Mouse (Mus musculus) CD4-positive, CD25-positive, alpha-beta regulatory T cell, adult 4 months (primary cell): Measurements from ENCODE around the gene Btbd9. TPM values are rescaled to one million over a fixed set of nuclear protein-coding genes. Genes with fewer than 3 reads are reported as not detected.

Experiments
- ATAC-seq: one replicate; pipeline ENCODE4 v1.8.0; 2017
- polyA plus RNA-seq, 2 experiments: library from polyadenylated mRNA; unstranded; fragments of 100-300 nt; shearing (Covaris generic); gene quantifications; one replicate each; pipeline ENCODE4 v1.2.1; 2017

Gene Btbd9
- polyA plus RNA-seq, 2 experiments from 2014 or later, result 58.9 to 82.9 TPM

DNA sequence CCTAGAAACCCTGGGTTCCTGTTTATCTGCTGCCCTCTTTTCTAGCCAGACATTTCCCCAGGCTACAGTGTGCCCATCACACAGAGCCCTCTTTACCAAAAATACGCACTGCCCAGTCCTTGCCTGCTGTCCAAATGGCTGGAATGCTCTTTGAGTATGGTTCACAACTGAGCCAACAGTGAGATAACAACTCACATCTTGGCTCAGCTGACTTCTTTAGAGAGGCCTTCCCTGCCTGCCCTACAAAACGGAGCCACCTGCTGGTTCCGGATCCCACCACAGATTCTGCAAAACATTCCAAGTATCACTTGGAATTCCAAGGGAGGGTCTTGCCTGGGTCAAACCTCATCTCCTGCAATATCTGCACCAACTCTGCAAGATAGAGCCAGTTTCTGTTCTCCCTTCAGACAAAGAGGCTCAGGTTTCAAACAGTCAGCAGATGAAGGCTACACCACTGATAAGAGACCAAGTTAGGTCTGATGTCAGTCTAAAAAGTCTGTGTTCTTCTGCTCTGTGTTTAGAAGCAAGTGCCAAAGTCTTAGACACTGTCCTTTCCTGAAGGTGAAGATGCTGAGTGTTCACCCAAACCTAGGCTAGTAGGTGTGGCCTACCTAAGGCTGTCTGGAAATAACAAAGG is 130.4 kb downstream of the Btbd9 start:
- ATAC-seq, result no peak

GRCm38 (mm10) chr17:30439702-30440101 is 136.6 kb downstream of the Btbd9 start:
- no peak for ATAC-seq

DNA sequence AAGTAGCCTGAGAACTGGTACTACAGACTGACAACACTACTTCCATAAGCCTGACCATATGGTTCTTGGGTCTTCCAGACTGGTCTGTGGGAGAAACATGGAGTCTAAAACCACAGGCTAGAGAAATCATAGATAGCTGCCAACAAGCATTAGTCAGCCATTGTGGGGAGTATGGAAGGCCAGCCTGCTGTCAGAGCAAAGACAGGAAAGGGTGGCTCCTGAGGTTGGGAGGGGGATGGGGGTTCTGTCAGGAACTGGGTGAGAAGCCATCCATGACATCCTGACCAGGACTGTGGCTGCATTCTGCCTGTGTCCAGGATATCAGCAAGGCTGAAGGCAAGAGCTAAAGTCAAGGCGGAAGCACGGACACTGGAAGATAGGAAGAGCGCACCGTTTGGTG is 137.5 kb downstream of the Btbd9 start:
- no peak for ATAC-seq

DNA sequence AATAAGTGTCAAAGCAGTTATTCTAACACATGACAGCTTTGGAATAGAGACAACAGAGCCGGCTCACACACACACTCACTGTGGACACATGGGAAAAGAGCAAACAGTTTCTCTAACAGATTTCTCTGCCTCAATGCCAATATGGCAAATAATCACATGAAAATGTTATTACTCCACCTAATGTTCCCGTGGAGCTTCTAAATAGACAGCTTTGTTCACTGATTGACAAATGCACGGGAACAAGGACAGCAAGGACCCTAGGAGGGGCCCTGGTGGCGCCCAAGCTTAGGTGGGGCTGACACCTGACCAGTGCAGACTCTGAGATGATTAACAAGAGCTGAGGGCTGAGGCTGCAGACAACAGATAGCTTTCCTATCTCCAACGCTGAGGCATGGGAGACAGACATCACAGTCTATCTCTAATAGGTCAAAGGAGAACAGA is 140.2 kb downstream of the Btbd9 start:
- ATAC-seq, result no peak

GRCm38 (mm10) chr17:30435478-30435877 is 140.8 kb downstream of the Btbd9 start:
- no peak for ATAC-seq

GRCm38 (mm10) chr17:30432094-30432493 is 144.2 kb downstream of the Btbd9 start:
- no peak for ATAC-seq

DNA sequence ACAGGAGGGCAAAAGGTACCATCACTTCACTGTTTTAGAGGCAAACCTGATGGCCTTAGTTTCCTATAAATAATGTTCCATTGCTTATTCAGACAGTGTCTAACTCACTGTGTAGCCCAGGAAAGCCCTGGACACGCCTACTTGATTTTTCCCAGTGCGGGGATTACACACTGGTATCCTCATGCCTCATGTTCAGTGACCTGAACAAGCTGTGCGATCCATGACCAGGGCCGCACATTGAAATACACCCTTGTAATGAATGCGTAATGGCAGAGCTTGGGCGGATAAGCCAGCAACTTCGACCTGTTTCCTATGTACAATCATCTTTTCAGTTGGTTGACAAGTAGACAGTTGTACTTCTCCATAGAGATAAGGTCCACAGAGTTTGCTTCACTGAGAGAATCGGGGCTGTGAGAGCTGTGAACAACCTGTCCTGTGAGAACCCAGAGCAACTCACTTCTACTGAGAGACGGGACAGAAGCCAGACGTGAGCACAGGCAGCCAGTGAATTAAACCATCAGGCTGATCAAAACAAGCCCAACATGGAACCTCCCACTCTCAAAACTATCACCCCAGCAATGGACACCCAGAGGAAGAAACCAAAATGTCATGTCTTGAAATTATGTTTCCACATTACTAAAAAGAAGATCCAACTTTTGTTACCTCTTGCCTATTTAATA is 145.2 kb downstream of the Btbd9 start:
- no peak for ATAC-seq

DNA sequence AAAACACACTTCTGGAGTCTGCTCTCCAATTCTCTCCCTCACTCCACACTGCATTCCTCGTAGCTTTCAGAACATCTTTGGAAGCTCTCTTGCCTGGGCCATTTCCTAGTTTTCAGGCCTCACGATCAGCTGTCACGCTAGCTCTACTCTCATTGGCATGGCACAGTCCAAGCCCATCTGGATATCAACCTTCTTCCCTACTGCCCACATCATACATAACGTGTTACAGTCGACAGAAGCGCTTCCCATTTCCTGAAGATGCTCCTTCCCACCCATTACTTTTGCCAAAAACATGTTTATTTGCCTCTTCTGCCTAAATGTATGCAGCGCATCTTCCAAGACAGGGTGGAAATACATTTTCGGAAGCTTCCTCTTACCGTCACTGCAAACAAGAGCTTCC is 147.6 kb downstream of the Btbd9 start:
- no peak for ATAC-seq

DNA sequence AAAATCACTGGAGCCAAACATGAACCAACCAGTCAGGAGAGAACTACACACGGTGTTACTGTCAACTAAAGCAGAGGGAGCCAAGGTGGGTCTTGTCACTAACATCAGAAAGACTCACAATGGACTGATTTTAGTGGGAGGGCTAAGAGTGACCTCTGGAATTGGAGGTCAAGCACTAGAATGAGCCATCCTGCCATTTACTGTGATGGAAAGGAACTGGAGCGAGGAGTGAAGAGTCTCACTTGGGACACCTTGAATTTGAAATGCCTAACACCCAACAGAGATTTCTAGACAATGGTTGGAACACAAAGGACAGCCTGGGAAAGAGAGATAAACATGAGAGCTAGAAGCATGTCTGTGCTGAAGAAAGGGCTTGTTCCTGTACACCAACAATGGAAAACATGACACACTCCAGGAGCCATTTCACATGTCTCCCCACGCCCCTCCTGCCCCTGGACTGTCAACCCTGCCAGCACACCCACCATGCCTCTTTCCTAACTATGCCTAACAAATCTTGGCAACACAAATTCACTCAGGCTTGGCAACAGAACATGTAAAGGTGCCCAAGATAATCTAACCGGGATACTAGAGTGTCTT is 152.9 kb downstream of the Btbd9 start:
- ATAC-seq, result no peak

DNA sequence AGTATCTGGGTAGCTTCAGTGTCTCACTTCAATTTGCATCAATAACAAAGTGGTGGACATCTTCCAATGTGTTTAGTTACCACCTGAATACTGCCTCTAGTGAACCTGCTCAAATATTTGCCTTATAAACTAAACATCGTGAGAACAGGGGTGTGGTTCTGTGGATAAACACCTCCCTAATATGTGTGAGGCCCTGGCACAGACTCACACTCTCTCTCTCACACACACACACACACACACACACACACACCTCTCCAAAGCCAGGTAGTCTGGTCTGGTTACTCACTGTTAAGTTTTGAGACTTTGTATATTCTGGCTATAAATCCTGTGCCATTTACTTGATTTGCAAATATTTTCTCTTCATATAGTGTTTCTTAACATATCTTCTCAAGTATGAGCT is 154.0 kb downstream of the Btbd9 start:
- no peak for ATAC-seq

GRCm38 (mm10) chr17:30421256-30421655 is 155.0 kb downstream of the Btbd9 start:
- no peak for ATAC-seq

DNA sequence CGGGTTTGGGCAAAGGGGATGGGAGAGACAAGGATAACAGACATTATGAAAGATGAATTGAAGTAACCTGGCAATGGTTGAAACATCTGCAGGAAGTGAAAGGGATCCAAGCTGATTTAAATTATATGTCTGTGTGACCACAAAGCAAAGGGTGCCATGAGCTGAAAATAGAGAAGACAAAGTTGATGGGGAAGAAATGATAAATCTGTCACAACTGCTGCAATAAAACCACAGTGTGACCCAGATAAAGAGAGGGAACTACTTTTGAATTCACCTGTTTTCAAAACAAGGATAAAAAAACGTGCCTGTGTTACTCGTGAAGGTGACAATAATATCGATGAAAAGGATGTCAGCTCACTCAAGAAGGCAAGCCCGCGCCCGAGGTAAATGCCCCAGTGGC is 156.8 kb downstream of the Btbd9 start:
- ATAC-seq, result no peak

DNA sequence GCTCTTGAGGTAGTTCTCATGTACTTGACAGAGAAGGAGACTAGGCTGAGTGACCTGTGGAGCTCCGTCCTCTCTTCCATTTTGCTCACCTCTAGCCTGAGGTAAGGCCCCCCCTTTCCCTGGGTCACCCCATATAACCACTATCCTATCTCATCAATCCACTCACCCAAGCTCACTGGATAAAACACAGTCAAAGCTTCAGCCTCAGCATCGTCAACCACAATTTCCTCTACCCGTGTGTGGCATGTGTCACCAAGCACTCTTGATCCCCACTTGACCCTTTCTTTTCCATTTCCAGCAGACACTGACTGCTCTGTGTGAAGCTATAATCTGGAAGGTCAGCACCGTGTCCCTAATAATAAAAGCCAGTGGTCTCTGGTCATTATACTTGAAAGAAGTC is 157.8 kb downstream of the Btbd9 start:
- ATAC-seq, result no peak

DNA sequence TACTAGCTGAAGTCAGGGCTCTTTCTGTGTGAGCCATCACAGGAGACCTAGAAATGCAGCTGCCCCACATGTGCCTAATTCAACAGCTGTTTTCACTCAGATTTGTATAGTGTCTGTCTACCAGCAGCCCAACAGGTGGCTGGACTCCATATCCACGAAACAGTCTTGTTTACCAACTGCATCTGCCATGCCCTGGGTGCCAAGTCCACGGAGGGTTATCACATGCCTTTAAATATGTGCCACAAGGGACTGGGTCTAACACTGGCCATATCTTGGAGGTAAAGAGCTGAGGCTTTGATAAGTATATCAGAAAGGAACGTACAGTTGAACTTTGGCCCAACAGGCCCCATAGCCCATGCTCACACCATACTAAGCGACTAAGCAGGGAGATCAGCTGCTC is 159.2 kb downstream of the Btbd9 start:
- ATAC-seq, result no peak

DNA sequence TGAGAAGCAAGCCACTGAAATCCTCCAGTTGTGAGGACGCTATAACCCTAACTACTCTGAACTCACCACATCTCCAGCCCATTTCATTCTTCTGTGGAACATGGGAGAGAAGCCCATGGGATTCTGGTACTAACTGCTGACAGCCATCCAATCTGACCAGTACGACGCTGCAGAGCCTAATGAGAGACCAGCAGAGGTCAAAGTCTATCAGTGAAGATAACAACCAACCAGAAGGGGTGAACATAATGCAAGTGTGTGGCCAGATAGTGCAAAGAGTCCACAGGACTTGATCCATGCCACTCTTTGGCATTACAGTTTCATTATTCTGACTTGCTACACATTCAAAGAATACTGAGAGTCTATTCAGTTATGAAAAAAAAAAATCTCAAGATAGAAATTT is 160.6 kb downstream of the Btbd9 start:
- ATAC-seq, result no peak

GRCm38 (mm10) chr17:30412991-30413390 is 163.3 kb downstream of the Btbd9 start:
- ATAC-seq, result no peak

GRCm38 (mm10) chr17:30406002-30406401 is 170.3 kb downstream of the Btbd9 start:
- ATAC-seq, result no peak

DNA sequence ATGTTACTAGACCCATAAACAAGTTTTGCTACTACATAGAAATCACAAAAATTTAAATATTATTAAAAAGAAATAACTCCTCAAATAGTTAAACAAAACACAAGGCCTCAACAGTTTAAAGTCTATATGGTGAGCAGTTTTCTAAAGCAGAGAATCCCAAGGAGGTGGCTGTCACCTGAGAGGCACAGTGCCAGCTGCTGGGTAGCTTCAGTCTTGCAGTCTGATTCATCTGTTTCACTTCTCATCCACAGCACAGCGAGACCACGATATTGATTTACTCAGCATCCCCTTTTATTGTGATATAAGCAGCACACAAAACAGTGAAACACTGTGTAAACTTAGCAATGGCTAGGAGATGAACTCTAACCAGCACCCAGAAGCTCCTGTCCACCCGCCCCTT is 173.4 kb downstream of the Btbd9 start:
- ATAC-seq, result no peak

DNA sequence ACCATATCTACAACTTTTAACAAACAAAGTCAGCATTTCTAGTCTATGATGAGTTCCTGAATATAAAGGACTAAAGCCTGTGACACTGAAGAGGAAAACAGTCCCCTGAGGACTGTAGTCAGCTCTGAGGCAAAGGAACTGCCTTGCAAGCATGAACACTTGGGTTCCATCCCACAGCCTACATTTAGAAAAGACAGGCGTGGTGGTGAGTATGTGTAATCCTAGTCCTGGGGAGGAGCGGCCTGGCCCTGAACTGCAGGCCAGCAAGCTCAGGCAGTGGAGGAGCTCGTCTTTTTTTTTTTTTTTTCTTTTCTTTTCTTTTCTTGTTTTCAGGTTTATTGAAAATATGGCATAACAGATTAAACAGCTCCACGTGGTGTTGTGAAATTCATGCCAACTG is 181.0 kb downstream of the Btbd9 start:
- ATAC-seq, result no peak

DNA sequence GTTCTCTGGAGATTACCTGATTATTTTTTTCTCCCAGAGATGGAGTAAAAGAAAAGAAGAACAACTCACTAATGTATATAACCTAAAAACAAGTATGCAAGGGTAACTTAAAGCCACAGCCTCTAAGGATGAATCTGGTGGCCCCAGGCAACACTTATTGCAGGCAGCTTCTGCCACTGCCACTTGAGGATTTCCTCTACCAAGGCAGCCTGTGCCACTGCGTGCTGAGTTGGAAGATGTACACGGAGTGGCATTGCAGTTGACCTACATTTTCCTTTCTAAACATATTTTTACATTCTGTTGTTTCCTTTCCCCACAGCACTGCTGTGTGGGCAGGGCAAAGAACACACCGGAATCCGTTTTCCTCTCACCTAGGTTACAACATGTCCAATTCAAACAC is 184.3 kb downstream of the Btbd9 start:
- ATAC-seq, result no peak

DNA sequence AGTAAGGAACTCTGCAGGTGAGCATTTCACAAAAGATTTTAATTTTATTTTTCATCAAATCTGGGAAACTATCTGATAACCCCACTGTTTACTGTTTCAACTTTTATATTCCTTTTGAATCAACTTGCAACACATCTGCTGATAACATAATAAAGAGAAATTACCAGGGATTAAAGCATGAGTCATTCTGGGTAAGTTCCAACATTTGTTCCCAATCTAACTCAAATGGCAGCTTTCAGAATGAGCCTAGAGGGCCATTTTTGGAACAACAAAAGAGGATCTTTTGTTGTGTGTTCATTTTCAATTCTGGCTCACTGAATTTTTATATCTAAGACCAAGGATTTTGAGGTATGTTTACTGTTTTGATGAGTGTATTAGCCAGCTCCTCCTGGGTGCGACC is 185.1 kb downstream of the Btbd9 start:
- ATAC-seq, result no peak

- no peak for ATAC-seq
These were observed 186.6 kb downstream of the Btbd9 start for GRCm38 (mm10) chr17:30389686-30390085.

DNA sequence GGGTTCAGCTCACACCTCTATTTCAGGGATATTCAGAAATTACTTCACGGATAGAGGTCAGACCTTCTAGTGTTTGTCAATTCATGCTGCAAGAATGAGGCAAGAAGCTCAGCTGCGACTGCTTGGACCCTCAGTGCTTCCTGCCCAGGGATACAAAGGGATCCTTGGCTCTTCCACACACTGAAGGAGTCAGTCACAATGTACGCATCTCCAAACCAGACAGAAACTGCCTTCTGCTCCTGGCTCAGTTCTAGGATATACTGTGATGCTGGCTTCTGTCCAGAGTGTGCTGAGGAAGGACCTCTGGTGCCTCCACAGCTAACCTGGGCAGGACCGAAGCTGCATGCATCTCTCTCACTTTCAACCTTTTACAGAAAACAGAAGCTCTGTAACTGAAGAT is 187.5 kb downstream of the Btbd9 start:
- no peak for ATAC-seq

- no peak for ATAC-seq
These were observed 187.9 kb downstream of the Btbd9 start for GRCm38 (mm10) chr17:30388391-30388790.
